Mouse (Mus musculus) olfactory bulb, adult 2 months (tissue): ENCODE measurements around the gene Ttc23.

Source experiments
- CTCF ChIP-seq: fragments of 200-500 bp; IDR thresholded peaks from 2 replicates; pipeline ENCODE4 v1.5.1; 2012; ENCODE audit warnings: low read depth, mild to moderate bottlenecking, low read length, moderate library complexity; ENCODE audit not compliant: insufficient read depth
- POLR2A ChIP-seq: fragments of 200-500 bp; IDR thresholded peaks from 2 replicates; pipeline ENCODE4 v1.6.1; 2012; ENCODE audit warnings: mild to moderate bottlenecking, low read depth, low read length, moderate library complexity; ENCODE audit not compliant: insufficient read depth

GRCm38 (mm10) chr7:67626671-67627070 lies 20.5 kb upstream of the Ttc23 start:
- TF ChIP-seq POLR2A (no peak), CTCF (no peak)
